Mouse (Mus musculus): ENCODE measurements around the gene Gpank1. TPM values are rescaled to one million over a fixed set of nuclear protein-coding genes. Genes with fewer than 3 reads are reported as not detected.

Gpank1 gene
- polyA plus RNA-seq, 1 experiment from 2014 or later: 29.8 TPM

DNA sequence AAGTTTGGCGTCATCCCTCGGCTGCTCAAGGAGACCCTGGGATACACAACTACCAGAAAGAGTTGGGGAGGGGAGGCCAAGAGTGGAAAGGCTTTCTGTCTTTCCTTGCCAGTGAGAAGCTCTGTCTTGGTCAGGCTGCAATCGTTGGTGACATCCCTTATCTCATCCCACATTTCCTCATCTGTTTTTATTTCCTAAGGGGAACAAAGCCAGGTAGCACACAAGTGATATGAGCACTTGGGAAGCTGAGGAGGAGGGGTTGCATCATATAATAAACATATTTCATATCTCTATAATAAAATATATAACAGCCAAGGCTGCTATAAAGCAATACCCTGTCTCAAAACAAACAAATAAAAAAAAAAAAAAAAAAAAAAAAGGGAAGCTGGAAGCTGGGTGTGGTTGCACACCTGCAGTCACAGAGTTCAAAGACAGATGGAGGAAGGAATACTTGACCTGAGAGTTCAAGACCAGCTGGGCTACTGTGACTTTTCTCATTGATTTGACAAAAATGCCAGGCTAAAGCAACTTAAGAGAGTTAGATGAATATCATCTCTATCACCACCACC is 37.2 kb upstream of the Gpank1 start:
- no peaks in the 10 kb centered on the region for H3K36me3 ChIP-seq (ENCODE audit: control insufficient read depth, insufficient read depth)
- H3K27me3 ChIP-seq (replicated peaks; ENCODE audit: control insufficient read depth, insufficient read depth, low read length): no peaks in the 10 kb centered on the region
- H3K4me1 ChIP-seq (replicated peaks; ENCODE audit: control insufficient read depth, insufficient read depth, low read length): peaks cover 3% of the 10 kb centered on the region; the same call in 1 of the 2 replicates
- H3K27ac ChIP-seq (ENCODE audit: low read length): no peak overlapping the region
- H3K9me3 ChIP-seq (ENCODE audit: control insufficient read depth, low read length): no peaks in the 10 kb centered on the region
- H3K4me3 ChIP-seq (replicated peaks; ENCODE audit: low read length): no peak overlapping the region
- 88% methylated on average over 3 of the region's 3 CpGs for WGBS
- H3K9ac ChIP-seq (replicated peaks; ENCODE audit: low read depth, low read length): no peak overlapping the region
- no peak overlapping the region for H3K4me2 ChIP-seq (ENCODE audit: low read length)
- ATAC-seq: no peak

DNA sequence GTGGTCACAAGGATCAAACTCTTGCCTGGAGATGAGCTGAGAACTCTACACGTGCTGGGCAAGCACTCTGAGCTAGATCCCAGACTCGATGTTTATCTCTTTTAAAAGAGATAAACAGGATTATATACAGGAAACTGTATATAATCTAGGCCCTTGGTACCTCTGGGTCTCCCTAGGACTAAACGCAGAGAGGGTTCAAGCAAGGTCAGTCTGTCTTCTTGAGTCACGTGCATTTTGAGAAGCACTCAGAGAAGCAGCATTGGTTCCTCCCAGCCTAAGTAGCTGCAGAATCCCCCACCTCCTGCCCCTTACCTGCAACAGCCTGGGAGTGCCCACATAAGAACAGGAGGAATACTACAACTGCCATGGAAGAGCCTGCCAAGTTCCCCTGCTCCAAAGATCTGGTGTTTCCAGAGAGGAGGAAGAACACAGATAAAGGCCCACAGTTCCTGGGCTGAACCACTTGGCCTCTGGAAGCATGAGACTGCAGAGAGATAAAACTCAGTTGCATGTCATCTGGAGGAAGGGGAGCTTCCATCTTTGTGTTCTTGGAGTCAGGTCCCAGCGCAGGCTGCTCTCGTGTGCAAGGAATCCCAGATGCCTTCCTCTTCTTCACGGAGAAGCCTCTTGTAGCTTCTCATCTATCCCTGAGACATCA is 35.9 kb upstream of the Gpank1 start, which contains the start of gene Ly6g6f:
Gene Ly6g6f (minus strand): TSS at position 403 of the 658 bp plus-strand sequence.
- WGBS: 84% methylated on average over 7 of the region's 7 CpGs
- Histone ChIP-seq H3K4me1 (replicated peaks; ENCODE audit: control insufficient read depth, insufficient read depth, low read length) (peaks cover 11% of the 10 kb centered on the region), H3K9ac (replicated peaks; ENCODE audit: low read depth, low read length) (no peak within 1 kb of the TSS), H3K9me3 (ENCODE audit: control insufficient read depth, low read length) (no peaks in the 10 kb centered on the region), H3K36me3 (ENCODE audit: control insufficient read depth, insufficient read depth) (no peaks in the 10 kb centered on the region), H3K27me3 (replicated peaks; ENCODE audit: control insufficient read depth, insufficient read depth, low read length) (no peaks in the 10 kb centered on the region), H3K4me3 (replicated peaks; ENCODE audit: low read length) (no peak within 1 kb of the TSS), H3K4me2 (ENCODE audit: low read length) (no peak within 1 kb of the TSS), H3K27ac (ENCODE audit: low read length) (no peak within 1 kb of the TSS)
- ATAC-seq: no peak

DNA sequence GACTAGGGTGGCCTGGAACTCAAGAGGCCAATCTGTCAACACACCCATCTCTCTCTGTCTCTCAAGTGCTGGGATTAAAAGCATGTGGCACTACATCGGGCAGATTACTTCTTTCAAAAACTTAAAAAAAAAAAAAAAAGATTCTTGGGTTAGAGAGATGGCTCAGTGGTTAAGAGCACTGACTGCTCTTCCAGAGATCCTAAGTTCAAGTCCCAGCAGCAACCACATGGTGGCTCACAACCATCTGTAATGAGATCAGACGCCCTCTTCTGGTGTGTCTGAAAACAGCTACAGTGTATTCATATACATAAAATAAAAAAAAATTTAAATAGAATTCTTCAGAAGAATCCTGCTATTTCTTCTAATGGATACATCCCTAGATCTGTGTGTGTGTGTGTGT is 33.1 kb upstream of the Gpank1 start:
- WGBS: 47% methylated on average over 2 of the region's 2 CpGs
- Histone ChIP-seq H3K4me3 (replicated peaks; ENCODE audit: low read length) (no peak overlapping the region), H3K9me3 (ENCODE audit: control insufficient read depth, low read length) (no peaks in the 10 kb centered on the region), H3K4me2 (ENCODE audit: low read length) (no peak overlapping the region), H3K36me3 (ENCODE audit: control insufficient read depth, insufficient read depth) (peaks cover 7% of the 10 kb centered on the region; the same call in 1 of the 2 replicates), H3K27me3 (replicated peaks; ENCODE audit: control insufficient read depth, insufficient read depth, low read length) (no peaks in the 10 kb centered on the region), H3K9ac (replicated peaks; ENCODE audit: low read depth, low read length) (no peak overlapping the region), H3K4me1 (replicated peaks; ENCODE audit: control insufficient read depth, insufficient read depth, low read length) (peaks cover 13% of the 10 kb centered on the region), H3K27ac (ENCODE audit: low read length) (no peak overlapping the region; the same call in 1 of the 2 replicates)
- no peak for ATAC-seq

DNA sequence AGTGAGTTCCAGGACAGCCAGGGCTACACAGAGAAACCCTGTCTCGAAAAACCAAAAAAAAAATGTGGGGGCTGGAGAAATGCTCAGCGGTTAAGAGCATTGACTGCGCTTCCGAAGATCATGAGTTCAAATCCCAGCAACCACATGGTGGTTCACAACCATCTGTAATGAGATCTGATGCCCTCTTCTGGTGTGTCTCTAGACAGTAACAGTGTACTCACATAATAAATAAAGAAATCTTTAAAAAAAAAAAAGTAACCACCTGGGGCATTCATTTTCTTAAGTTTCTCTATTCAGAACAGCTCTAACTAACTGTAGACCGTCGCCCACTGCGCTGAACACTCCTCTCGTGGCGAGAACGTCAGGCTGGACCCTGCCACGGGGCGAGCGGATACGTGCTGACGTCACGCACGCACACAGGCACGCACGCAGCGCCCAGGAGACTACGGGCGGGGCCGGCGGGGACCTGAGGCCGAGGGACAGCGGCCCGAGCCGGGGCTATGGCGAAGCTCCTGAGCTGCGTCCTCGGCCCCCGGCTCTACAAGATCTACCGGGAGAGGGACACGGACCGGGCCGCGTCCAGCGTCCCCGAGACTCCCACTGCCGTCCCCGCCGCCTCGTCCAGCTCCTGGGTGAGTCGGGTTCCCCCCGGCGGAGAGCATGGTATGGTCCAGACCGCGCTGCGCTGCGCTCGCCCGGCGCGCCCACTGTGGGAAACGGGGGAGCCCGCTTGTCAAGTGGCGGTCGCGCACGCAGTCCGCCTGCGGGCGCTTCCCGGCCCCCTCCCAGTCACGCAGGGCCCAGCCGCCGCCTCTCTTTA is 32.2 kb upstream of the Gpank1 start, which contains the start of gene Abhd16a:
Gene Abhd16a (plus strand): TSS at position 439 of the 820 bp plus-strand sequence.
- Histone ChIP-seq H3K4me3 (replicated peaks; ENCODE audit: low read length) (peak within 1 kb of the TSS; percentile 67), H3K9ac (replicated peaks; ENCODE audit: low read depth, low read length) (peak within 1 kb of the TSS; percentile 92), H3K27ac (ENCODE audit: low read length) (peak within 1 kb of the TSS; percentile 98), H3K9me3 (ENCODE audit: control insufficient read depth, low read length) (no peaks in the 10 kb centered on the region), H3K4me2 (ENCODE audit: low read length) (peak within 1 kb of the TSS; percentile 66), H3K36me3 (ENCODE audit: control insufficient read depth, insufficient read depth) (peaks cover 7% of the 10 kb centered on the region; the same call in 1 of the 2 replicates), H3K27me3 (replicated peaks; ENCODE audit: control insufficient read depth, insufficient read depth, low read length) (no peaks in the 10 kb centered on the region), H3K4me1 (replicated peaks; ENCODE audit: control insufficient read depth, insufficient read depth, low read length) (peaks cover 13% of the 10 kb centered on the region)
- ATAC-seq: peak; percentile 98
- 3% methylated on average over 63 of the region's 67 CpGs for WGBS

DNA sequence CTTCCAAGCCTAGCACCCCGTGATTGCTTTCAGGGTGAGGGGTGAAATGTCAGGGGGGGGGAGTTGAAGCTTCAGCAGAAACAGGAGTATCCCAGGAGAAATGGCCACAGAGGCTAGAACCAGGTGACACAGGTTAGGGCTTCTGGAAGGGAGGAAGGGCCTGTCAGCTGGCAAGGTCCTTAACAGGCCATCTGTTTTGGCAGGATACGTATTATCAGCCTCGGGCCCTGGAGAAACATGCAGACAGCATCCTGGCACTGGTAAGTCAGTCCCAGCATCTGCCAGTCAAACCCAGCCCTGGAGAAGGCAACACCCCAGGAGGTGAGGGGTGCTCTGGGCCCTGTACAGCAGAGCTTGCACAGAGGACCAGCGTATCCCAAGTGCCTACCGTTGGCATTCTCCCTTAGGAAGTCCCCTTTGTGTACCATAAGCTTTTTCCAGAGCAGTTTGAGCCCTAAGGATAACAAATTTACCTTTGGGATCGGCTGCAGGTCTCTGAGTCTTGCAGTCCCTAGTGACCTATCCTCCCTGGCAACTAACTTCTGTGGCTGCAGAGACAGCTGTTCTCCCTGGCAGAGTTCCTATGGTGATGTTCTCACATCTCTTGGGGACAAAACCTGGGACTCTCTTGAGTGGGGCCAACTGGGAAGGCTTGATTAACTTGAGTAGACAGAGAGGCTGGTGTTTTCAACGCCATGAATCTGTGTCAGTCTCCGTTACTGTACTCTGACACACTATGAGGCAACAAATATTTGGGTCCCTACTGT is 30.9 kb upstream of the Gpank1 start:
- peak; percentile 13; the same call in 1 of the 2 replicates for ATAC-seq

DNA sequence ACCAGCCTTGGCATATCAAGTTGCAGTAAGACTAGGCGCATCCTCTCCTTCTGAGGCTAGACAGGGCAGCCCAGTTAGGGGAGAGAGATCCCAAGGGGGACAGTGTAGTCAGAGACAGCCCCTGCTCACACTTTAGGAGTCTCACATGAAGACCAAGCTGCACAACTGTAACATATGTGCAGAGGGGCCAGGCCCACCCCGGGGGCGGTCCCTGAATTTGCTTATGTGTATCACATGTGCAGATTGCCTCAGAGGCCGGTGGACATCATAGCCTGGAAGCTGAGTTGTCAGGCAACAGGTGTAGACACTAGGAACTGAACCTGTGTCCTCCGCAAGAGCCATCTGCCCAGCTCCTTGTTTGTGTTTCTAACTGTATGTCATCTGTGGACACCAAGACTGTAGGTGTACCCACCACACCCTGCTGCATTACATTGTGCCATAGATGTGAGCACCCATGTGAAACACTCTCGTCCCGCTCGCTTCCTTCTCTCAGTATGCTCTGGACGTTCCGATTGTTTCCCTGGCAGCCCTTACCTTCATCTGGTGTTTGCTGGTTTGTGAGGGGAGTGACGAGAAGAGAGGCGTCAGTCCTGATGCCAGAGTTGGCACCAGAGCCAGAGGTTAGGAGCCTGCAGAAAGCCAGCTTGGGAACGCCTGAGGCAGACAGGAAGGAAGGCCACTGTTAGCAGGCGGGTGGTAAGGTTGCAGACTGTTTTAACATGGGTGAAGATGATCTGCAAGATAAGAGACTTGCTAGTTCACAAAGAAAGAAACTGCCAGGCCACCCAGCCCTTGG is 28.7 kb upstream of the Gpank1 start:
- Histone ChIP-seq H3K9ac (replicated peaks; ENCODE audit: low read depth, low read length) (no peak overlapping the region), H3K4me1 (replicated peaks; ENCODE audit: control insufficient read depth, insufficient read depth, low read length) (peaks cover 13% of the 10 kb centered on the region), H3K4me3 (replicated peaks; ENCODE audit: low read length) (no peak overlapping the region), H3K27ac (ENCODE audit: low read length) (no peak overlapping the region), H3K36me3 (ENCODE audit: control insufficient read depth, insufficient read depth) (peaks cover 13% of the 10 kb centered on the region), H3K27me3 (replicated peaks; ENCODE audit: control insufficient read depth, insufficient read depth, low read length) (no peaks in the 10 kb centered on the region), H3K4me2 (ENCODE audit: low read length) (no peak overlapping the region), H3K9me3 (ENCODE audit: control insufficient read depth, low read length) (no peaks in the 10 kb centered on the region)
- 86% methylated on average over 14 of the region's 14 CpGs for WGBS
- ATAC-seq: no peak

More for the DNA sequence above, 30.9 kb upstream of the Gpank1 start:
- Histone ChIP-seq H3K4me2 (ENCODE audit: low read length) (peak overlapping the region; percentile 66), H3K9me3 (ENCODE audit: control insufficient read depth, low read length) (no peaks in the 10 kb centered on the region), H3K4me1 (replicated peaks; ENCODE audit: control insufficient read depth, insufficient read depth, low read length) (peaks cover 13% of the 10 kb centered on the region), H3K9ac (replicated peaks; ENCODE audit: low read depth, low read length) (peak overlapping the region; percentile 92), H3K36me3 (ENCODE audit: control insufficient read depth, insufficient read depth) (peaks cover 7% of the 10 kb centered on the region; the same call in 1 of the 2 replicates), H3K27me3 (replicated peaks; ENCODE audit: control insufficient read depth, insufficient read depth, low read length) (no peaks in the 10 kb centered on the region), H3K27ac (ENCODE audit: low read length) (peak overlapping the region; percentile 98), H3K4me3 (replicated peaks; ENCODE audit: low read length) (peak overlapping the region; percentile 67)
- WGBS: 48% methylated on average over 8 of the region's 8 CpGs

DNA sequence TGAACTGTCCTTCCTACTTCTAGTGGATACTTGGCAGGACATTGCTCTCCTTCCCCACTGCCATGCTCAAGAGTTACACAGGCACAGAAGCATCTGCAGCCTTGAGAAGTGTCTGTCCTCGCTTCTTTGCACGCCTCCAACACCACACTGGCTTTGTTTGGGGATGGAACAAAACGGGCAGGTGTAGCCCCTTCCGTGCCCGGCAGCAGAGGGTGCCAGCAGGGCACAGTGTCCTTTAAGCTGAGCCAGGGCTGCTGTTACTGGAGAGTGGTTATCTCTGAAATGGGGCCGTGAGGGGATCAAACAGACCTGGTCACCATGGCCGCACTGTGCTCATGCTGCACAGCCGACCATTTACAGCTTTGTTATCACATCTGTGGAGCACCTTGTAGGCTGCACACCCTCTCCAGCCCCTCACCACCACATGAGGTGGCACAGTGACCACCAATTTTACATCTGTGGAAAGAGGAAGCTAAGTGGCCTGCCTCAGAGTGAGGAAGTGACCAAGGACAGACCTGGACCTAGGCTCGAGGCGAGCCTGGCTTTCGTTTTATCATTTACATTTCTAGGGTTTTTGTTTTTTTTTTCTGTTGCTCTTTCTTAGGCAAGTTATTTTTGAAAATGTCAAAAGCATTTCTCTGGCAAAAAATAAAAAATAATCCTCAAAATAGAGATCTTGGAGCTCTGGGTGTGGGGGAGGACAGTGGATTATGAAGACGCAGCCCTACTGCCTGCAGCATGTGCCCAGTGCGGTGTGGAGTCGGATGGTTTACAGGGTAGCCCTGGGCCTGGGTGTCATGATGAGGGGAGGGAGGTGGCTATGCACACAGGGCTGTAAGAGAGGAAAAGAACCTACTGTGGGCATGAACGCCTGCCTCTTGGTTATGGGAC is 26.5 kb upstream of the Gpank1 start:
- 91% methylated on average over 15 of the region's 15 CpGs for WGBS
- H3K4me1 ChIP-seq (replicated peaks; ENCODE audit: control insufficient read depth, insufficient read depth, low read length): peaks cover 12% of the 10 kb centered on the region
- no peak overlapping the region for H3K4me2 ChIP-seq (ENCODE audit: low read length)
- ATAC-seq: no peak
- no peak overlapping the region for H3K9ac ChIP-seq (replicated peaks; ENCODE audit: low read depth, low read length)
- H3K27me3 ChIP-seq (replicated peaks; ENCODE audit: control insufficient read depth, insufficient read depth, low read length): no peaks in the 10 kb centered on the region
- no peak overlapping the region for H3K27ac ChIP-seq (ENCODE audit: low read length)
- peaks cover 13% of the 10 kb centered on the region for H3K36me3 ChIP-seq (ENCODE audit: control insufficient read depth, insufficient read depth)
- H3K9me3 ChIP-seq (ENCODE audit: control insufficient read depth, low read length): no peaks in the 10 kb centered on the region
- H3K4me3 ChIP-seq (replicated peaks; ENCODE audit: low read length): no peak overlapping the region

DNA sequence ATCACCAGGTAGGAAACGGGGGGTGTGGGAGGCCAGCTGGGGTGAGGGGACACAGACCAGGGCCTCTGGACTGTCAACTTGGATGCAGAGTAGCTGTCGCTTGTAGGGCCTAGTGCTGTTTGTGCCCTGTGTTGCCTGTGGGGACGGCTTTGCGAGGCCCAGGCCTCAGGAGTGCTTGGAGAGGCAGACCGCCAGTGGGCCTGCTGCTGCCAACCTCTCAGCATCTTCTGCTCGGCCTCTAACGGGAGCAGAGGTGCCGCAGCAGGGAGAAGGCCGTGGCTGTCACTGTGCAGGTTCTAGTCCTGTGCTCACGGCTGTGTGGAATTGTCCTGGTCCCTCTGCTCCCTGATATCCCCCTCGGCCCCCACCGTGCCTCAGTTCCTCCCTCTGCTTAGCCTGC is 24.7 kb upstream of the Gpank1 start:
- WGBS: 81% methylated on average over 12 of the region's 12 CpGs
- H3K4me1 ChIP-seq (replicated peaks; ENCODE audit: control insufficient read depth, insufficient read depth, low read length): no peaks in the 10 kb centered on the region
- no peaks in the 10 kb centered on the region for H3K9me3 ChIP-seq (ENCODE audit: control insufficient read depth, low read length)
- no peak overlapping the region for H3K4me2 ChIP-seq (ENCODE audit: low read length)
- H3K27ac ChIP-seq (ENCODE audit: low read length): no peak overlapping the region
- no peak for ATAC-seq
- no peak overlapping the region for H3K4me3 ChIP-seq (replicated peaks; ENCODE audit: low read length)
- no peaks in the 10 kb centered on the region for H3K27me3 ChIP-seq (replicated peaks; ENCODE audit: control insufficient read depth, insufficient read depth, low read length)
- peaks cover 16% of the 10 kb centered on the region for H3K36me3 ChIP-seq (ENCODE audit: control insufficient read depth, insufficient read depth)
- no peak overlapping the region for H3K9ac ChIP-seq (replicated peaks; ENCODE audit: low read depth, low read length)
